Mouse (Mus musculus) midbrain, embryonic 16.5 days (tissue): ENCODE measurements around the gene Gm20388. TPM values are rescaled to one million over a fixed set of nuclear protein-coding genes. Genes with fewer than 3 reads are reported as not detected.

Source experiments
- ATAC-seq: fragments of 200-750 bp; cut with Nextera tagmentation; 2 replicates; pipeline ENCODE4 v1.8.0; 2017; ENCODE audit warnings: moderate TSS enrichment
- H3K27ac ChIP-seq: fragments of 300-500 bp; sonication (generic); 2 replicates; pipeline ENCODE4 v1.5.1; 2014; ENCODE audit warnings: mild to moderate bottlenecking, low read length, mixed read lengths
- H3K27me3 ChIP-seq: fragments of 300-500 bp; sonication (generic); 2 replicates; pipeline ENCODE4 v1.6.1; 2014; ENCODE audit warnings: low read depth, low read length, mixed read lengths; ENCODE audit not compliant: control insufficient read depth, insufficient read depth
- H3K36me3 ChIP-seq: fragments of 300-500 bp; sonication (generic); 2 replicates; pipeline ENCODE4 v1.6.1; 2014; ENCODE audit warnings: mild to moderate bottlenecking, low read length, moderate library complexity, mixed read lengths; ENCODE audit not compliant: control insufficient read depth, insufficient read depth
- H3K4me1 ChIP-seq: fragments of 300-500 bp; sonication (generic); 2 replicates; pipeline ENCODE4 v1.6.1; 2014; ENCODE audit warnings: mild to moderate bottlenecking, low read length, mixed read lengths; ENCODE audit not compliant: control insufficient read depth, insufficient read depth
- H3K4me2 ChIP-seq: fragments of 300-500 bp; sonication (generic); 2 replicates; pipeline ENCODE4 v1.6.1; 2014; ENCODE audit warnings: mild to moderate bottlenecking, low read length, mixed read lengths
- H3K4me3 ChIP-seq: fragments of 300-500 bp; sonication (generic); 2 replicates; pipeline ENCODE4 v1.5.1; 2014; ENCODE audit warnings: low read depth, mild to moderate bottlenecking, low read length, moderate library complexity, mixed read lengths
- H3K9ac ChIP-seq: fragments of 300-500 bp; sonication (generic); 2 replicates; pipeline ENCODE4 v1.6.1; 2014; ENCODE audit warnings: low read depth, low read length, mixed read lengths
- H3K9me3 ChIP-seq: fragments of 300-500 bp; sonication (generic); replicated peaks from 2 replicates; pipeline ENCODE4 v1.6.1; 2014; ENCODE audit warnings: mild to moderate bottlenecking, low read length, mixed read lengths; ENCODE audit not compliant: control insufficient read depth, poor library complexity, severe bottlenecking
- whole genome bisulfite sequencing: fragments of 180-500 bp; shearing (Covaris S2); extraction: QIAGEN DNeasy Blood & Tissue Kit; methylation state at CpG from one replicate; pipeline ENCODE4 v1.1.7; 2014; 5-methylcytosine and 5-hydroxymethylcytosine counted together
- polyA plus RNA-seq: library from polyadenylated mRNA; unstranded; fragments of >200 nt; fragmentation: Nextera tagmentation; extraction: Ambion mirVana; gene quantifications from 2 replicates; pipeline ENCODE4 v1.2.1, GENCODE M21; 2015

Gene Gm20388
- polyA plus RNA-seq, 1 experiment from 2014 or later = 7.5 TPM

DNA sequence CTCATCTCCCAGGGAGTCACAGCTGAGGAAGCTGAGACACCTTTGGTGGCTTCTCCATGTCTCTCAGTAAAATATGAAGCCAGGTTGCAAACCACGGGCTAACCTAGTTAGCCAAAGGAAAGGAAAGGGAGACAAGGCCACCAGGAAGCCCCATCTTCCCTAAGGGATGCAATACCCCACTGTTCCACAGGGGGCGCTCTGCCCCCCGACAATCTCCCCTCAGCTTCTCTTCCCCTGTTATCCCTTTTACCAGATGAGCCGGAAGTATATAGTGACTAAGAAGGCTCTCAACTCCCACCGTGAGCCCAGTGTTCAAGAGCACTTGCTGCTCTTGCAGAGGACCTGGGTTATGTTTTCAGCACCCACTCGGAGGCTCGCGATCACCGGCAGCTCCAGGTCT lies 1463.6 kb downstream of the Gm20388 start:
- Histone ChIP-seq H3K4me2 (no peak overlapping the region), H3K9me3 (no peaks in the 10 kb centered on the region), H3K27me3 (no peaks in the 10 kb centered on the region; the same call in 1 of the 2 replicates), H3K9ac (no peak overlapping the region), H3K36me3 (no peaks in the 10 kb centered on the region), H3K27ac (no peak overlapping the region), H3K4me3 (no peak overlapping the region), H3K4me1 (no peaks in the 10 kb centered on the region)
- ATAC-seq = no peak
- 24% methylated on average over 9 of the region's 9 CpGs for WGBS

DNA sequence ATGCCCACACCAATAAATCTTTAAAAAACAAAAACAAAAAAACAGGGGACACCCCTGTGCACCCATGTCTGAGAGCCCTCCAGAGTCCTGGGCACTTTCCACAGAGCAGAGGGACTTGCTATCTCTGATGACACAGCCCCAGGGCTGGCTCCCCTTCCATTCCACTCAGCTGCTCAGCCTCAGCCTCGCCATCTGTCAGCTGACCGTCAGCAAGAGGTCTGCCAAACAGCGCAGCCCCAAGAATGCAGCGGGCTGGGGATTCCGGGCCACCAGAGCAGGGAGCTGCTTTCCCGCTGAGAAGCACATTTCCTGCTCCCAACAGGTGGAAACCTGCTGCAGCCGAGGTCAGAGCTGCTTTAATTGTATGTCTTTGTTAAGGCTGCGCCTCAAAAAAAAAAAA lies 1464.1 kb downstream of the Gm20388 start:
- ATAC-seq = no peak
- no peak overlapping the region for H3K9ac ChIP-seq
- no peaks in the 10 kb centered on the region for H3K4me1 ChIP-seq
- 5% methylated on average over 8 of the region's 8 CpGs for WGBS
- no peaks in the 10 kb centered on the region; the same call in 1 of the 2 replicates for H3K27me3 ChIP-seq
- H3K4me2 ChIP-seq = no peak overlapping the region
- H3K9me3 ChIP-seq = no peaks in the 10 kb centered on the region
- H3K27ac ChIP-seq = no peak overlapping the region
- no peaks in the 10 kb centered on the region for H3K36me3 ChIP-seq
- H3K4me3 ChIP-seq = no peak overlapping the region

DNA sequence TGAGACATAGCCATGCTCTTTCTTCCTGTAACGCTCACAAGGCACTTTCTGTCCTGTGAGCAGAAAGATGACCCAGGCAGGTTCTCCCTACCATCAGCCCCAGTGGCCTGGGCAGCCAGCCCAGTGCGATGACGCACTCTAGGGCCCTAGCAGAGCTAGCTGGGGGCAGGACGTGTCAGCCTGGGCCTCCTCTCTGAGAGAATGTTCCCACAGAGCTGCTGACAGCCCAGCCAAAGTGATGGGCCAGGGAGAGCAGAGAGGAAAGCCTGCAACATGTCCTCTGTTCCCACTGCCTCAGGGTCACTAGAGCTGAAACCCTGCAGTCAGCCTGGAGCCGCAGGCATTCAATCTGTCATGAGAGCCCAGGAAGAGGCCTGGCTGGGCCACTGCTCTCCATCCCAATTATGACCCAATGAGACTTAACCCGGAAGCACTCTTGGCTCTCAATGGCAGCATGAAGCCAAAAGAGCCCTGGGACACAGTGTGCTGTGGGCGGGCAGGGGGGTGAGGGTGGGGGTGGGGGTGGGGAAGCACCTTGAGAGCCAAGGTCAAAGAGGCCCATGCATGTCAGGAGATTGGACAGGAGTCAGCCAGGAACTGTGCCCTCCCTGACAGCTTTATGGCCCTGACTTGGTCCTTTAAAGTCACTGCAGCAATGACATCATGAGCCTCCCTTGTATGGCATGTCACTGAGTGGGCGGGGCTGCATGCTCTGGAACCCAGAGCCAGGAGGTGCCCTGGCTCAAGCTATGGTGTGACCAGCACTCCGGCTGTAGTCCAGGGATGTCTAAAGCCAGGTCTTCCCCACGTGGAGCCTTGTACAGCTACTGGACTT lies 1465.7 kb downstream of the Gm20388 start:
- no peak overlapping the region for H3K9ac ChIP-seq
- H3K4me1 ChIP-seq = no peaks in the 10 kb centered on the region
- ATAC-seq = no peak
- H3K27ac ChIP-seq = no peak overlapping the region
- no peak overlapping the region for H3K4me3 ChIP-seq
- H3K36me3 ChIP-seq = no peaks in the 10 kb centered on the region
- H3K4me2 ChIP-seq = no peak overlapping the region
- H3K9me3 ChIP-seq = no peaks in the 10 kb centered on the region
- 79% methylated on average over 10 of the region's 10 CpGs for WGBS
- H3K27me3 ChIP-seq = no peaks in the 10 kb centered on the region

DNA sequence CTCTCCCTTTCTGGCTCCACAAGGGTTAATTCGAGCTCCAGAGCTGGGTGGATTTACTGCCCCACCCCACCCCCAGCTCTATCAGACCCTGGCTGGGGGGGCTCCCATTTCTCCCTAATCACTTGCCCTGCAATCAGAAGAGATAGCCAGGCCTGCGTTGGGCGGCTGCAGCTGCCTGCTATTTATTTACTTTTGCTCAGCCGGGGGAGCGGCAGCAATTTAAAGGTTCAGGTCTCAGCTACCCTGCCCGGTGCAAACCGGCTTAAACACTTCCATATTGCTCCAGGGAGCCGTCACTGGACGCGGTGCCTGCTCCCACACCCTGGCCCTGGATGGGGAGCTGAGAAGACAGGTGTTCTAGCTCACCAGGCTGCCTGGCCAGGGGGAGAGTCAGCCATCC lies 1467.0 kb downstream of the Gm20388 start:
- Histone ChIP-seq H3K4me1 (peaks cover 3% of the 10 kb centered on the region; the same call in 1 of the 2 replicates), H3K27ac (no peak overlapping the region), H3K36me3 (no peaks in the 10 kb centered on the region), H3K4me3 (no peak overlapping the region), H3K4me2 (no peak overlapping the region), H3K9ac (no peak overlapping the region), H3K27me3 (no peaks in the 10 kb centered on the region), H3K9me3 (no peaks in the 10 kb centered on the region)
- no peak for ATAC-seq
- 12% methylated on average over 10 of the region's 10 CpGs for WGBS

DNA sequence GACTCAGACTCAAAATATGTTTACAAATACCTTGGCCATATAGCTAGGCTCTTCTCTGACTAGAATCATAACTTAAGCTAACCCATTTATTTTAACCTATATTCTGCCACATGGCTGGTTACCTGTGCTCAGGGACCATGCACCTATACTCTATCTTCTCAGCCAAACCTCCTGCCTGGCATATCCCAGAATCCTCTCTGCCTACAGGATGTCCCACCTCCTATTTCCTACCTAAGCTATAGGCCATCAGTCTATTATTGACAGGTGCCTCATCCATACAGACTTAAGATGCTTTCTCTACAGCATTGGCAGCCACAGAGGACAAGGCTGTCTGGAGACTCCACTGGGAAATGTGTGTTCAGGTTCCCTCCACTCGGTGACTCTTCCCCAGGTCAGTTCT lies 1468.7 kb downstream of the Gm20388 start:
- Histone ChIP-seq H3K9me3 (no peaks in the 10 kb centered on the region), H3K27me3 (no peaks in the 10 kb centered on the region)
- no peak for ATAC-seq

DNA sequence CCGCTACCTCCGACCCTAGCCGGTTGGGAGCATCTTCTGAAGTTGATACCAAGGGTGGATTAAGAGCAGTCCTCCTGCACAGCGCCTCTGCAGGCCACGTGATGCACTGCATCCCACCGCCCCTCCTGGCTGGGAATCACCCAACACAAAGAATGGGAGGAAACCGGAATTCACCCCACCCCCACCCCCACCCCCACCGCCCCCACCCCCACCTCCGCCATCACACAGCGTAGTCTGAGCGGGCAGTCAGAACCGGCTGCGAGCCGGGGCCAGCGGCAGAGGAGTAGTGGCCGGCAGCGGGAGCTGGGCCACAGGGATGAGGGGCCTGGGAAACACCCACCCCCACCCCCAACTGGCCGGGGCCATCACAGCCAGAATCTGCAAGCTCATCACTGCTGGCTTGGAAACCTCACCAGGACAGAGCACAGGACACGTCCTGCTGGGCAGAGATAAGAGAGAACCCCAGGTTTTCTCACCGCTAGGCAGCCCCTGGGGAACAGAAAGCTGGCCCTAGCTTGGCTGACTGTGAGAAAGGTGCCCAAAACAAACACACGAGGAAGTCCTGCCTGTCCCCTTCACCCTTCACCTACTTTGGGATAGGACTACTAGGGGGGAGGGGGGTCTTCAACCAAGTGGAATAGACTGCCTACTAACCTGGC lies 1472.1 kb downstream of the Gm20388 start:
- peaks cover 7% of the 10 kb centered on the region; the same call in 1 of the 2 replicates for H3K4me1 ChIP-seq
- peak overlapping the region; percentile 75 for H3K9ac ChIP-seq
- WGBS = 1% methylated on average over 21 of the region's 21 CpGs
- H3K36me3 ChIP-seq = no peaks in the 10 kb centered on the region
- no peaks in the 10 kb centered on the region for H3K9me3 ChIP-seq
- peak overlapping the region; percentile 66 for H3K4me2 ChIP-seq
- peak overlapping the region; percentile 66; the same call in 1 of the 2 replicates for H3K27ac ChIP-seq
- H3K4me3 ChIP-seq = peak overlapping the region; percentile 39
- ATAC-seq = peak; percentile 81
- no peaks in the 10 kb centered on the region for H3K27me3 ChIP-seq

More for the DNA sequence above, 1468.7 kb downstream of the Gm20388 start:
- H3K4me2 ChIP-seq = no peak overlapping the region
- WGBS = 83% methylated on average over 1 of the region's 1 CpGs
- H3K4me1 ChIP-seq = peaks cover 7% of the 10 kb centered on the region; the same call in 1 of the 2 replicates
- no peak overlapping the region for H3K27ac ChIP-seq
- H3K9ac ChIP-seq = no peak overlapping the region
- no peak overlapping the region for H3K4me3 ChIP-seq
- no peaks in the 10 kb centered on the region for H3K36me3 ChIP-seq

DNA sequence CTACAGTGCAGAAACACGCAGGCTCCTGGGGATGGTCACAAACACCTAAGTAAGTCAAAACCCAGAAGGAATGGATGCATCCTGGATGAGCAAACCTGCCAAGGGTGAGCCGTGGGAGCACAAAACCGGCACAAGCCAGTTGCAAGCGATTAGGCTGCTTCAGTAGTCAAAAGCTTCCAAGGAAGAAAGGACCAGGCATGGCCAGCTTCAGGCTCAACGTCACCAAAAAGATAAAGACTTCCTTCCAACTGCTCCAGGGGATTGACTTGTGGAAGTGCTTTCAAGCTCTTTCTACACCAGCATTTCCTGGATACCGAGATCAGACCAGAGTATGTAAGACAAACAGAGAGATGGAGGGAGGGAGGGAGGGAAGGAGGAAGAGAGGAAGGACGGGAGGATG lies 1474.9 kb downstream of the Gm20388 start:
- Histone ChIP-seq H3K9ac (no peak overlapping the region), H3K27me3 (peaks cover 10% of the 10 kb centered on the region), H3K4me2 (no peak overlapping the region), H3K27ac (no peak overlapping the region), H3K4me3 (no peak overlapping the region), H3K9me3 (no peaks in the 10 kb centered on the region), H3K36me3 (no peaks in the 10 kb centered on the region), H3K4me1 (peaks cover 7% of the 10 kb centered on the region; the same call in 1 of the 2 replicates)
- ATAC-seq = no peak
- 62% methylated on average over 7 of the region's 7 CpGs for WGBS

DNA sequence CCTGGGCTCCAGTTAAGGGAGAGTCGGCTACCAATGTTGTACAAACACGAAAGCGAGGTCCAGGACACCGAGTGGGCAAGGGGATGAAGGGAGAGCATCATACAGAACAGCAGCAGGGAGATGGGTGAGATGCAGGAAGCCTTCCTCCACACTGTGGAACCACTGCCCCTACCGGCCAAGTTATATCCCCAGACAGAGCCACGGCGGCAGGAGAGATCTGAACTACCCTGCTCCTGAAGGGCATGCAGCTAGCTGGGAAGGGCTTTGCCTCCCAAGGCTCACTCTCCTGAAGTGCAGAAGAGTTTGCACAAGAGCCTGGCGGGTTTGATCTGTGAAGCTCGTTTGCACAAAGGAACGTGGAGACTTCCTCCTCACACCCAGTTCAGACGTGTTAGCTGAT lies 1480.0 kb downstream of the Gm20388 start:
- no peak overlapping the region for H3K27ac ChIP-seq
- H3K36me3 ChIP-seq = no peaks in the 10 kb centered on the region
- 15% methylated on average over 11 of the region's 11 CpGs for WGBS
- no peak overlapping the region for H3K9ac ChIP-seq
- 0 out of 2 replicates have a peak, but pooled peaks cover 3% of the 10 kb centered on the region for H3K4me1 ChIP-seq
- H3K27me3 ChIP-seq = peaks cover 34% of the 10 kb centered on the region
- no peaks in the 10 kb centered on the region for H3K9me3 ChIP-seq
- ATAC-seq = peak; percentile 76; the same call in 1 of the 2 replicates
- no peak overlapping the region for H3K4me2 ChIP-seq
- H3K4me3 ChIP-seq = no peak overlapping the region

DNA sequence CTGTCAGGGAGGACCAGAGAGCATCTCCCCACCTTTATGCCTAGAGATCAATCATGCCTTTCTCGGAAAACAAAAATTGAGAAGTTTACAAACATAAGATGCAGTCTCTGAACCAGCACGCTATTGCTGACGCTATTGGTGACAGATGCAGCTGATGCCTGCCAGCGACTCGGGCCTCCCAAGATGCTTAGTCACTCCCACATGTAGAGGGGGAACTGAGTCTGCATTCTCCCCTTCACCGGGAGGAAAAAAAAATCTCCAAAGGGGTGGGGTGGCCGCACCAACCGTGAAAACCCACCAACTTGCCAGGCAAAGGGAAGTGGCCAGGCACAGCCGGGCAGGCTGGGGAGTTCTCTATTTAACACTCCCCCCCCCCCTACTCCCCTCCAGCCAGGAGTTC lies 1480.6 kb downstream of the Gm20388 start:
- no peak overlapping the region for H3K4me3 ChIP-seq
- no peak overlapping the region for H3K27ac ChIP-seq
- peaks cover 36% of the 10 kb centered on the region for H3K27me3 ChIP-seq
- no peaks in the 10 kb centered on the region for H3K36me3 ChIP-seq
- 8% methylated on average over 9 of the region's 9 CpGs for WGBS
- no peak overlapping the region for H3K9ac ChIP-seq
- H3K4me2 ChIP-seq = no peak overlapping the region
- peaks cover 7% of the 10 kb centered on the region for H3K4me1 ChIP-seq
- no peak for ATAC-seq
- H3K9me3 ChIP-seq = no peaks in the 10 kb centered on the region
